Mouse (Mus musculus): ENCODE data around the gene Olfr1381. TPM values are rescaled to one million over a fixed set of nuclear protein-coding genes. Genes with fewer than 3 reads are reported as not detected.

Gene Olfr1381
- polyA plus RNA-seq, 1 experiment from 2014 or later, result not detected

Other genes starting within 250 kb of the Olfr1381 start
- gene Olfr10, start 238.7 kb upstream of the Olfr1381 start, polyA plus RNA-seq (2016; fragmentation: Nextera tagmentation; extraction: Ambion mirVana), result not detected in 2 replicates
- not detected in 2 replicates for gene Olfr1391, start 220.7 kb upstream of the Olfr1381 start, polyA plus RNA-seq (2016; fragmentation: Nextera tagmentation; extraction: Ambion mirVana)
- not detected in 2 replicates for gene Olfr1390, start 208.3 kb upstream of the Olfr1381 start, polyA plus RNA-seq (2016; fragmentation: Nextera tagmentation; extraction: Ambion mirVana)
- gene Olfr1389, start 120.4 kb upstream of the Olfr1381 start, polyA plus RNA-seq (2016; fragmentation: Nextera tagmentation; extraction: Ambion mirVana), result not detected in 2 replicates
- gene Olfr1388, start 106.8 kb upstream of the Olfr1381 start, polyA plus RNA-seq (2016; fragmentation: Nextera tagmentation; extraction: Ambion mirVana), result 0.07 and 0.11 TPM in 2 replicates
- gene Olfr1387, start 88.1 kb upstream of the Olfr1381 start, polyA plus RNA-seq (2016; fragmentation: Nextera tagmentation; extraction: Ambion mirVana), result not detected in 2 replicates
- gene Olfr1386, start 78.4 kb upstream of the Olfr1381 start, polyA plus RNA-seq (2016; fragmentation: Nextera tagmentation; extraction: Ambion mirVana), result not detected in 2 replicates
- gene Olfr1385, start 54.4 kb upstream of the Olfr1381 start, polyA plus RNA-seq (2016; fragmentation: Nextera tagmentation; extraction: Ambion mirVana), result not detected in 2 replicates
- not detected in 2 replicates for gene Olfr1384, start 36.7 kb upstream of the Olfr1381 start, polyA plus RNA-seq (2016; fragmentation: Nextera tagmentation; extraction: Ambion mirVana)
- not detected in 2 replicates for gene Olfr1383, start 23.8 kb upstream of the Olfr1381 start, polyA plus RNA-seq (2016; fragmentation: Nextera tagmentation; extraction: Ambion mirVana)
- not detected in 2 replicates for gene Olfr1382, start 15.2 kb upstream of the Olfr1381 start, polyA plus RNA-seq (2016; fragmentation: Nextera tagmentation; extraction: Ambion mirVana)
- not detected in 2 replicates for gene Olfr1380, start 13.4 kb downstream of the Olfr1381 start, polyA plus RNA-seq (2016; fragmentation: Nextera tagmentation; extraction: Ambion mirVana)
- 4.7 and 4.8 TPM in 2 replicates for gene Flt4, start 65.8 kb downstream of the Olfr1381 start, polyA plus RNA-seq (2016; fragmentation: Nextera tagmentation; extraction: Ambion mirVana)
- not detected in 2 replicates for gene Scgb3a1, start 120.2 kb downstream of the Olfr1381 start, polyA plus RNA-seq (2016; fragmentation: Nextera tagmentation; extraction: Ambion mirVana)
- 40.2 and 44.7 TPM in 2 replicates for gene Cnot6, start 169.3 kb downstream of the Olfr1381 start, polyA plus RNA-seq (2016; fragmentation: Nextera tagmentation; extraction: Ambion mirVana)

All from liver, embryonic 12.5 days (tissue).